In genomic region chr19:53903507-53904321, GRCm38 (mm10) we compare ENCODE assay signal across 8 mouse cellular contexts. TPM values are rescaled to one million over a fixed set of nuclear protein-coding genes. Genes with fewer than 3 reads are reported as not detected.
DNase-seq lines count a peak whose midpoint lies in the region; ATAC-seq lines count a peak whose summit lies in the region.

No protein-coding gene starts in this region.

- peak; percentile 64 for DNase-seq in layer of hippocampus, adult 11-12 months (ENCODE audit: low spot score)
- DNase-seq in layer of hippocampus, adult 9-10 months (ENCODE audit: low spot score) = no peak
- peak; percentile 37 to 64 for DNase-seq in gastrocnemius, postnatal 4 days (ENCODE audit: low spot score in 2 of 2)
- DNase-seq in left cerebral cortex, postnatal 4 days = peak; percentile 67
- peak; percentile 56 for DNase-seq in mesoderm, embryonic 11.5 days (ENCODE audit: low read depth, low spot score)
- DNase-seq in skeletal muscle tissue, adult 2 months (ENCODE audit: low read depth, low spot score) = peak; percentile 38

- H3K4me3 ChIP-seq in intestine, embryonic 15.5 days (replicated peaks) = peak overlapping the region; percentile 94

- H3K4me1 ChIP-seq in intestine, embryonic 15.5 days (replicated peaks) = peaks cover 8% of the 10 kb centered on the region; the same call in 1 of the 2 replicates

- peak overlapping the region; percentile 91 for H3K9ac ChIP-seq in intestine, embryonic 15.5 days

- under 1% methylated on average over 47 of the region's 83 CpGs for WGBS in intestine, embryonic 15.5 days

- ATAC-seq in common myeloid progenitor, adult 5-6 weeks (replicated peaks; ENCODE audit: low read depth, poor library complexity, severe bottlenecking) = peak; percentile 18
- ATAC-seq in intestine, embryonic 15.5 days = peak; percentile 76

- H3K36me3 ChIP-seq in intestine, embryonic 15.5 days = no peaks in the 10 kb centered on the region

- peak overlapping the region; percentile 91 for H3K27ac ChIP-seq in intestine, embryonic 15.5 days

- peak overlapping the region; percentile 78 for H3K4me2 ChIP-seq in intestine, embryonic 15.5 days (replicated peaks)

- no peaks in the 10 kb centered on the region for H3K27me3 ChIP-seq in intestine, embryonic 15.5 days (replicated peaks)

- no peaks in the 10 kb centered on the region for H3K9me3 ChIP-seq in intestine, embryonic 15.5 days

- intact Hi-C loops in left cerebral cortex, postnatal 4 days (cut with DNase I) = loop anchor here (10.0 kb wide), 1 partner anchor 139 kb away; no protein-coding TSS in a partner anchor

RNA-seq across cellular contexts. Expression of gene Pdcd4, which starts 11.7 kb away (rescaled TPM):
- total RNA-seq in common myeloid progenitor, adult 5-6 weeks (2017) = 372 and 408 TPM in 2 replicates
- total RNA-seq in gastrocnemius, postnatal 4 days (2021) = 10 to 100 TPM; 47.6 to 48.9 TPM
- polyA plus RNA-seq in intestine, embryonic 15.5 days (2015; fragmentation: Nextera tagmentation; extraction: Ambion mirVana) = 65.1 and 73.7 TPM in 2 replicates
- total RNA-seq in left cerebral cortex, postnatal 4 days (2021) = 10 to 100 TPM; 64.4 to 67.5 TPM

RNA-seq across cellular contexts. Expression of gene Shoc2, which starts 40.4 kb away (rescaled TPM):
- 54.7 and 60.6 TPM in 2 replicates for total RNA-seq in common myeloid progenitor, adult 5-6 weeks (2017)
- 10 to 100 TPM; 35.3 to 40.7 TPM for total RNA-seq in gastrocnemius, postnatal 4 days (2021)
- polyA plus RNA-seq in intestine, embryonic 15.5 days (2015; fragmentation: Nextera tagmentation; extraction: Ambion mirVana) = 37.5 and 42.9 TPM in 2 replicates
- 10 to 100 TPM; 75.7 to 85.3 TPM for total RNA-seq in left cerebral cortex, postnatal 4 days (2021)

RNA-seq across cellular contexts. Expression of gene Bbip1, which starts 40.7 kb away (rescaled TPM):
- total RNA-seq in common myeloid progenitor, adult 5-6 weeks (2017) = 34.9 and 36.0 TPM in 2 replicates
- 10 to 100 TPM; 36.3 to 45.0 TPM for total RNA-seq in gastrocnemius, postnatal 4 days (2021)
- polyA plus RNA-seq in intestine, embryonic 15.5 days (2015; fragmentation: Nextera tagmentation; extraction: Ambion mirVana) = 73.3 and 79.2 TPM in 2 replicates
- 100 to 1,000 TPM; 101 to 113 TPM for total RNA-seq in left cerebral cortex, postnatal 4 days (2021)
